Mouse (Mus musculus) ES-Bruce4 (cell line): ENCODE data around the gene Amot.

Source experiments
- CTCF ChIP-seq: IDR thresholded peaks from one replicate; pipeline ENCODE4 v1.8.1; 2011; ENCODE audit warnings: low read depth, low read length
- EP300 ChIP-seq: IDR thresholded peaks from 2 replicates; pipeline ENCODE4 v1.6.1; 2011; ENCODE audit warnings: low read depth, low read length; ENCODE audit not compliant: insufficient read depth

GRCm38 (mm10) chrX:145516322-145517066, 11.5 kb upstream of the Amot start:
- TF ChIP-seq EP300, result no peak
- no peak for TF ChIP-seq CTCF
